Mouse (Mus musculus): ENCODE measurements around the gene Celf3.

Gene Celf3

DNA sequence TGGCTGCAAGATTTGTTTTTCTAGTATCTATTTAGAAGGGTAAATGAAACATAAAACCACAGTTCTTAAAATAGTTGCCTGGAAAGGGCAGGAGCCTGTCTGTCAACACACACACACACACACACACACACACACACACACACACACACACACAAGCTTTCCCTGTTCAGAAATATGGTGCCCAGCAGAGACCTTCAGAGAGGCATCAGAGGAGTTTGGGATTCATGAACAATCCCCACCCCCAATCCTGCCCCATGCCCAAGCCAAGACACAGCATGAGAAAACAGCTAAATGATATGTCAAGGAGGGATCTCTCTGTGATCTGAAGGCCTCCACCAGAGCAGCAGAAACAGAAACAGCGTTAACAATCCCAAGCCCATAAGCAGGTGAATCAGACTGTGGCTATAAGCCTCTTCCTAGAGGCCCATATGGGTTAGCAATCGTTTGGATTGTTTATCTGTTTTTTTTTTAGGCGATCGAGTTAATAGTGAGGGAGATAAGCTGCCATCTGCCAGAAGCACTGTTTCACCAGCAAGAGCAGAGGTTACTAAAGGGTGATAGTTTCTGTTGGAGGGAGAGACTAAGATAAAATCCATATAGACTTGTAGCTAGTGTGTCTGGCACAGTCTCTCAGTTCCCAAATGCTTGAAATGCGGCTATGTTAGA, 4.4 kb upstream of the Celf3 start:
- Histone ChIP-seq H3K9me3 (ENCODE audit: low read length) (no peaks in the 10 kb centered on the region), H3K36me3 (ENCODE audit: insufficient read depth, low read length) (no peaks in the 10 kb centered on the region), H3K27me3 (ENCODE audit: insufficient read depth, low read length) (peaks cover 21% of the 10 kb centered on the region), H3K4me3 (replicated peaks; ENCODE audit: low read length) (no peak overlapping the region), H3K4me1 (replicated peaks; ENCODE audit: low read depth, low read length) (peaks cover 32% of the 10 kb centered on the region)
- TF ChIP-seq CTCF (conservative IDR thresholded peaks at IDR 0.05; ENCODE audit: low read length) (no peak), POU5F1 (IDR thresholded peaks at IDR 0.05; ENCODE audit: borderline replicate concordance, low read length) (no peak), NANOG (IDR thresholded peaks at IDR 0.05; ENCODE audit: borderline replicate concordance, low read length) (no peak)

DNA sequence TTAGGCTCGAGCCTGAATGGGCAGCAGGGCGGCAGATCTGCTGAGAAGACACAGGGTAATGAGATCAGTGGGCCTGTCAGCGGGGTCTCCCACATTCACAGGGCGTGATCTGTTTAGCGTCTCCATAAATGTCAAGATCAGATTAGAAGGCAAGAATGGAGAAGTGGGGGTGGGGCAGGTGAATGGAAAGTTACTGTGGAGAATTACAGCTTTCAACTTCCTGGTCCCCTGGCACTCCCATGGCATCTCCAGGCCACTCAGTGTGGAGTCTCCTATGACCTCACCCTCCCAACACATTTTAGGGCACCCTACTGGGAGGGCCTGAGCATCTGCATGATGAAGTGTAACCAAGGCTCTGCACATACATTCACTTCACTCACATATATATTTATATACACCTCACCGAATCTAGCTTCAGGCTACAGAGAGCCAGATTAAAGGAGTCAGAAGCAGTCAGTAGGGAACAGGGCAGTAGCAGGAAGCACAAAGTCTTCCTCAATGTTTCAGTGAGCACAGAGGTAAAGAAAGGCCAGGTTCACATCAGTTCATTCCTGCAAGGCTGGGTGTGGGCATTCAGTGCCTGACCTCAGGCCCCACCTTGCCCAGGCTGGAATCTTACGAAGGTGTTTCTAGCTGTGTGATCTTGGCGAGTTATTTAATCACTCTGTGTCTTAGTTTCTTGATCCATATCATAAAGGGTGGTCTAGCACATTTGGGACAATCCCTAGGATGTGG, 1.6 kb upstream of the Celf3 start:
- Histone ChIP-seq H3K27me3 (ENCODE audit: insufficient read depth, low read length) (peaks cover 47% of the 10 kb centered on the region), H3K4me1 (replicated peaks; ENCODE audit: low read depth, low read length) (peaks cover 44% of the 10 kb centered on the region), H3K9me3 (ENCODE audit: low read length) (no peaks in the 10 kb centered on the region), H3K36me3 (ENCODE audit: insufficient read depth, low read length) (no peaks in the 10 kb centered on the region), H3K4me3 (replicated peaks; ENCODE audit: low read length) (no peak overlapping the region)
- no peak for TF ChIP-seq NANOG (IDR thresholded peaks at IDR 0.05; ENCODE audit: borderline replicate concordance, low read length)
- TF ChIP-seq POU5F1 (IDR thresholded peaks at IDR 0.05; ENCODE audit: borderline replicate concordance, low read length) = no peak
- no peak for TF ChIP-seq CTCF (conservative IDR thresholded peaks at IDR 0.05; ENCODE audit: low read length)

DNA sequence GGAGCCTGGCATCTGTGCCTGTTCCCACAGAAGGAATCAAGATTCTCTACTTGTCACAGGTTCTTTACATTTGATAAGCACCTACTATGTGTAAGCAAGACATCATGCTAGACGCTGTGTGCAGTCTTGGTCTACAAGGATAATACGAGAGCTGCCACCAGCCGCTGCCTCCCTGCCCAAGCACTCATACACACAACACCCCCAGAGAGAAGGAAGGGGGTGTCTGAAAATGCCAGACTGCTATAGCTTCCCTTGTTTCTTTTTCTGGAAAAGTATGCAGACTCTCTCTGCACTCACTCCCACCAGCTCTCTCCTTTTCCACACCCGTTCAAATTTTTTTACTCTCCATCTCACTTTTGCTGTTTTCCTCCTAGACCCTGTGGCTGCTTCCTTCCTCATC, 651 bp upstream of the Celf3 start:
- TF ChIP-seq CTCF (conservative IDR thresholded peaks at IDR 0.05; ENCODE audit: low read length) (no peak), POU5F1 (IDR thresholded peaks at IDR 0.05; ENCODE audit: borderline replicate concordance, low read length) (no peak), NANOG (IDR thresholded peaks at IDR 0.05; ENCODE audit: borderline replicate concordance, low read length) (no peak)
- Histone ChIP-seq H3K27me3 (ENCODE audit: insufficient read depth, low read length) (peaks cover 51% of the 10 kb centered on the region), H3K4me3 (replicated peaks; ENCODE audit: low read length) (no peak overlapping the region), H3K4me1 (replicated peaks; ENCODE audit: low read depth, low read length) (peaks cover 40% of the 10 kb centered on the region), H3K9me3 (ENCODE audit: low read length) (no peaks in the 10 kb centered on the region), H3K36me3 (ENCODE audit: insufficient read depth, low read length) (no peaks in the 10 kb centered on the region)

DNA sequence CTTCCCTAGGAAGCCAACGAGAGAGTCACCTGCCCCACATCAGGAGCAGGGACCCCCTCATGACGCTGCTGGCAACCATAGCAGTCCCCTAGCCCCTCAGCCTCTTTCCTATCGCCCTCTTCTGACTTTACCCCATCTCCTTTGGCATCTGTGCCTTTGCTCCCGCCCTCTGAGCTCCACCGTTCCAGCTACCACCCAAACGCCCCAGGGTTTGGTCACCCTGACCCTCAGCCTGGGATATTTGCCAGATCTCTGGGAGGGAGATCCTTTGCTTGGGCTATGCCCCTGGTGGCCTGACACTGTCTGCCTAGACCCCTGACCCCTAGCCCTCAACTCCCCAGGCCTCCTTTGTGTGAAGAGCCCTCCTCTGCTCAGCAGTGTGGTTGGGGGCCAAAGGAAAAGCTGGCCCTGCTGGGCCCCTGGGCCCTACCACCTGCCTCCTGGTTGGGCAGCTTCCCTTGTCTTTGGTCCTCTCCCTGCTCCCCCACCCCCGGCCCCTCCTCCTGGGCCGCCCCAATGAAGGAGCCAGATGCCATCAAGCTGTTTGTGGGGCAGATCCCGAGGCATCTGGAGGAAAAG, 585 bp downstream of the Celf3 start:
- H3K4me1 ChIP-seq (replicated peaks; ENCODE audit: low read depth, low read length) = peaks cover 40% of the 10 kb centered on the region
- peaks cover 50% of the 10 kb centered on the region for H3K27me3 ChIP-seq (ENCODE audit: insufficient read depth, low read length)
- no peaks in the 10 kb centered on the region for H3K36me3 ChIP-seq (ENCODE audit: insufficient read depth, low read length)
- no peak overlapping the region for H3K4me3 ChIP-seq (replicated peaks; ENCODE audit: low read length)
- no peaks in the 10 kb centered on the region for H3K9me3 ChIP-seq (ENCODE audit: low read length)
- TF ChIP-seq NANOG (IDR thresholded peaks at IDR 0.05; ENCODE audit: borderline replicate concordance, low read length) (no peak), CTCF (conservative IDR thresholded peaks at IDR 0.05; ENCODE audit: low read length) (no peak), POU5F1 (IDR thresholded peaks at IDR 0.05; ENCODE audit: borderline replicate concordance, low read length) (no peak)

DNA sequence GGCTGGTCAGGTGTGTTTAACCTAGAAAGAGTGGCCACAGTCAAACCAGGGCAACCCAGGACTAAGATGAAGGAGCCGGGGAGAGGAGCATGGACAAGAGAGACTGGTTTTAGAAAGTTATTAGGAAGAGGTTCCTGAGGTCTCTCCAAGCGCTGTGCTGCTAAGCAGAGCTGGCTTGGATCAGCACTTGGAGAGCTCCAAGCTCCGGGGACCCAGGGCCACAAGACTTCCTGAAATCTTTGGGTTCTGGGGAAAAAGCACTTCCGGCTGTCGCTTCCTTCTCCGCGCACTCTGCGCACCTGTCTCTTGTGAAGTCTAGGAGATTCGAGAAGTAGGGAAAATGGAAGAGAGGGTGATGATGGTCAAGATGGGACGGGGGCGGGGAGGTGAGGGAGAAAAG, 1.5 kb downstream of the Celf3 start:
- Histone ChIP-seq H3K9me3 (ENCODE audit: low read length) (no peaks in the 10 kb centered on the region), H3K27me3 (ENCODE audit: insufficient read depth, low read length) (peaks cover 46% of the 10 kb centered on the region), H3K36me3 (ENCODE audit: insufficient read depth, low read length) (no peaks in the 10 kb centered on the region), H3K4me3 (replicated peaks; ENCODE audit: low read length) (peak overlapping the region; percentile 65), H3K4me1 (replicated peaks; ENCODE audit: low read depth, low read length) (peaks cover 45% of the 10 kb centered on the region)
- TF ChIP-seq POU5F1 (IDR thresholded peaks at IDR 0.05; ENCODE audit: borderline replicate concordance, low read length) (no peak), CTCF (conservative IDR thresholded peaks at IDR 0.05; ENCODE audit: low read length) (no peak), NANOG (IDR thresholded peaks at IDR 0.05; ENCODE audit: borderline replicate concordance, low read length) (no peak)

- peaks cover 45% of the 10 kb centered on the region for H3K27me3 ChIP-seq (ENCODE audit: insufficient read depth, low read length)
These were observed 2.3 kb downstream of the Celf3 start, which contains the start of gene Riiad1 for GRCm38 (mm10) chr3:94480291-94480884. TSS of gene Riiad1 (minus strand) at chr3:94480341.

DNA sequence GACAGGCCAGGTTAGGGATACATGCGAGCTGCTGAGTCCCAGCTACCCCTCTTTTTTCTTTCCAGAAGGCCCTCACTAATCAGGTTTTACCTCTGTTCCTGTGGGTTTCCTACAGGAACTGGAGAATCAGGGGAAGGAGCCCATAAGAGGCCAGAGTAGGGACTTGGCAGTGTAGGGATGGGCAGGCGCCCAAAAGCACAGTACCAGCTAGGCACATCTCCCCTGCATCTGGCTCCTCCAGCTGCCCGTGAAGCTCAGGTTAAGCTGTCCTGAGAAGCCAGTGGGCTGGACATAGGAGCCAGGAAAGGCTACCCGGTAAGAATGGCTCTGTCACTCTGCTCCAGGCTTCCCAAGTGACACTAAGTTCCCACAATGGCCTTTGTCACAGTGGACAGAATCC, 3.3 kb downstream of the Celf3 start:
- TF ChIP-seq POU5F1 (IDR thresholded peaks at IDR 0.05; ENCODE audit: borderline replicate concordance, low read length) (no peak), CTCF (conservative IDR thresholded peaks at IDR 0.05; ENCODE audit: low read length) (no peak), NANOG (IDR thresholded peaks at IDR 0.05; ENCODE audit: borderline replicate concordance, low read length) (no peak)
- no peaks in the 10 kb centered on the region for H3K9me3 ChIP-seq (ENCODE audit: low read length)
- H3K27me3 ChIP-seq (ENCODE audit: insufficient read depth, low read length) = peaks cover 39% of the 10 kb centered on the region
- H3K36me3 ChIP-seq (ENCODE audit: insufficient read depth, low read length) = no peaks in the 10 kb centered on the region
- H3K4me3 ChIP-seq (replicated peaks; ENCODE audit: low read length) = no peak overlapping the region
- peaks cover 58% of the 10 kb centered on the region for H3K4me1 ChIP-seq (replicated peaks; ENCODE audit: low read depth, low read length)

More at GRCm38 (mm10) chr3:94480291-94480884, 2.3 kb downstream of the Celf3 start, which contains the start of gene Riiad1:
- no peaks in the 10 kb centered on the region for H3K9me3 ChIP-seq (ENCODE audit: low read length)
- H3K4me1 ChIP-seq (replicated peaks; ENCODE audit: low read depth, low read length) = peaks cover 52% of the 10 kb centered on the region
- H3K36me3 ChIP-seq (ENCODE audit: insufficient read depth, low read length) = no peaks in the 10 kb centered on the region
- no peak for TF ChIP-seq POU5F1 (IDR thresholded peaks at IDR 0.05; ENCODE audit: borderline replicate concordance, low read length)
- no peak for TF ChIP-seq CTCF (conservative IDR thresholded peaks at IDR 0.05; ENCODE audit: low read length)
- no peak for TF ChIP-seq NANOG (IDR thresholded peaks at IDR 0.05; ENCODE audit: borderline replicate concordance, low read length)
- peak within 1 kb of the TSS; percentile 65 for H3K4me3 ChIP-seq (replicated peaks; ENCODE audit: low read length)

- peaks cover 39% of the 10 kb centered on the region for H3K27me3 ChIP-seq (ENCODE audit: insufficient read depth, low read length)
- TF ChIP-seq POU5F1 (IDR thresholded peaks at IDR 0.05; ENCODE audit: borderline replicate concordance, low read length) (no peak), CTCF (conservative IDR thresholded peaks at IDR 0.05; ENCODE audit: low read length) (no peak)
- H3K9me3 ChIP-seq (ENCODE audit: low read length) = no peaks in the 10 kb centered on the region
- H3K4me1 ChIP-seq (replicated peaks; ENCODE audit: low read depth, low read length) = peaks cover 67% of the 10 kb centered on the region
- no peak overlapping the region for H3K4me3 ChIP-seq (replicated peaks; ENCODE audit: low read length)
- H3K36me3 ChIP-seq (ENCODE audit: insufficient read depth, low read length) = no peaks in the 10 kb centered on the region
These were observed 4.8 kb downstream of the Celf3 start for GRCm38 (mm10) chr3:94482764-94483385.

Measured in E14TG2a.4 (cell line).